Mouse (Mus musculus): ENCODE data around the gene Dusp3.

GRCm38 (mm10) chr11:101976949-101977348, 9.9 kb downstream of the Dusp3 start:
- TF ChIP-seq CTCF (IDR thresholded peaks at IDR 0.05; ENCODE audit: extremely low read depth, insufficient read length, insufficient replicate concordance, low read depth, low read length) = peak; percentile 12; the same call in 1 of the 2 replicates
- TF ChIP-seq POLR2A (IDR thresholded peaks at IDR 0.05; ENCODE audit: low read depth, low read length) = no peak

Measured in small intestine, adult 2 months (tissue).